24 mouse cellular contexts compared by ENCODE assay signal in the genomic region with DNA sequence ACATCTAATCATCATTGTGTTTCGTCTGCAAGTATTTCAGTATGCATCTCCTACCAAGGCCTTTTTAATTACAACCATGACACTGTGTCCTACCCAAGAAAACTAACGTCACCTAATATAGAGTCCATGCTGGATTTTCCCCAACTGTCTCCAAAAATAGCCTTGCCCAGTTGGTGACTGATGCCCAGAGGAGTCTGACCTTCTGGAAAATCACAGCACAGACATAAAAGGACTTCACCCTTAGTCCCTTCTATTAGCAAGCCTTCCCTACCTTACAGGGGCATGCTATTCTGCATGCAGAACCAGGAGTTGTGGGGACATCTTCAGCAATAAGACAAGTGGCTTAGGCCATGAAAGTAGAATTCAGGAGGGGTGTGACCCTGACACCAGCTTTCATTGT. TPM values are rescaled to one million over a fixed set of nuclear protein-coding genes. Genes with fewer than 3 reads are reported as not detected.
A peak's percentile ranks its signal among the peaks of the same experiment; 100 is the strongest.
DNase-seq lines count a peak whose midpoint lies in the region; TF ChIP-seq lines count a peak whose summit lies in the region.
"Had no signal": no experiment of that assay in that cellular context is flagged by ENCODE, and none has a peak within 500 bp of the region (broad histone marks: within the 10 kb centered on the region; RNA-seq: fewer than 3 reads in every experiment).

No protein-coding gene starts in this region.

- DNase-seq in adrenal gland, postnatal 36 days, result peak; percentile 33 to 46
- DNase-seq in adrenal gland, postnatal 10 days, result no peak
- DNase-seq in gastrocnemius, adult 2 months, result peak; percentile 44
- DNase-seq in gastrocnemius, postnatal 10 days, result no peak
- DNase-seq in heart, adult 8-10 months (ENCODE audit: low spot score), result peak; percentile 63
- DNase-seq in heart, embryonic 10.5 days (ENCODE audit: low spot score), result no peak
- peak; percentile 27 for DNase-seq in heart, postnatal 4 days
- DNase-seq in ovary, adult 18-20 months (ENCODE audit: low spot score), result no peak
- DNase-seq: cerebellum, adult 11-12 months; cerebellum, postnatal 36 days; kidney, adult 18-20 months; kidney, postnatal 25 days; liver; lung, adult 2 months; lung, postnatal 10 days had no signal

- no peak overlapping the region for H3K4me3 ChIP-seq in gastrocnemius, adult 2 months
- no peak overlapping the region for H3K4me3 ChIP-seq in heart, embryonic 10.5 days
- H3K4me3 ChIP-seq: embryonic facial prominence, embryonic 13.5 days; forebrain, embryonic 10.5 days; forebrain, embryonic 15.5 days; hindbrain, embryonic 10.5 days; kidney, embryonic 15.5 days; midbrain, embryonic 13.5 days; neural tube, embryonic 13.5 days had no signal

- H3K9me3 ChIP-seq in heart, embryonic 10.5 days, result no peaks in the 10 kb centered on the region
- H3K9me3 ChIP-seq: embryonic facial prominence, embryonic 13.5 days; forebrain, embryonic 10.5 days; forebrain, embryonic 15.5 days; hindbrain, embryonic 10.5 days; kidney, embryonic 15.5 days; midbrain, embryonic 13.5 days; neural tube, embryonic 13.5 days had no signal

- H3K4me1 ChIP-seq in heart, embryonic 10.5 days, result peaks cover 3% of the 10 kb centered on the region; the same call in 1 of the 2 replicates
- H3K4me1 ChIP-seq: embryonic facial prominence, embryonic 13.5 days; forebrain, embryonic 10.5 days; forebrain, embryonic 15.5 days; hindbrain, embryonic 10.5 days; kidney, embryonic 15.5 days; midbrain, embryonic 13.5 days had no signal

- no peaks in the 10 kb centered on the region for H3K36me3 ChIP-seq in heart, embryonic 10.5 days
- H3K36me3 ChIP-seq: embryonic facial prominence, embryonic 13.5 days; forebrain, embryonic 10.5 days; forebrain, embryonic 15.5 days; hindbrain, embryonic 10.5 days; kidney, embryonic 15.5 days; midbrain, embryonic 13.5 days; neural tube, embryonic 13.5 days had no signal

- WGBS in heart, embryonic 10.5 days, result 69% methylated on average over 2 of the region's 2 CpGs

- no peaks in the 10 kb centered on the region for H3K27me3 ChIP-seq in heart, embryonic 10.5 days (ENCODE audit: insufficient read depth, poor library complexity, severe bottlenecking)
- H3K27me3 ChIP-seq: embryonic facial prominence, embryonic 13.5 days; forebrain, embryonic 15.5 days; kidney, embryonic 15.5 days; midbrain, embryonic 13.5 days; neural tube, embryonic 13.5 days had no signal

- peak overlapping the region; percentile 79 for H3K27ac ChIP-seq in gastrocnemius, adult 2 months
- H3K27ac ChIP-seq in heart, embryonic 10.5 days, result no peak overlapping the region
- H3K27ac ChIP-seq: embryonic facial prominence, embryonic 13.5 days; forebrain, embryonic 10.5 days; forebrain, embryonic 15.5 days; hindbrain, embryonic 10.5 days; kidney, embryonic 15.5 days; liver, embryonic 14.5 days; macrophage; midbrain, embryonic 13.5 days; neural tube, embryonic 13.5 days had no signal

- intact Hi-C loops in gastrocnemius, adult 2 months (cut with DNase I), result no loop called here

- TF ChIP-seq CTCF in gastrocnemius, adult 2 months (IDR thresholded peaks at IDR 0.05), result no peak

RNA-seq across cellular contexts. Expression of a gene that starts 40.3 kb away (rescaled TPM):
- total RNA-seq in adrenal gland, postnatal 36 days (2021), result 10 to 100 TPM; 20.5 to 26.4 TPM
- 10 to 100 TPM; 22.0 to 22.9 TPM for total RNA-seq in adrenal gland, postnatal 10 days (2021)
- total RNA-seq in gastrocnemius, adult 2 months (2021), result 1 to 10 TPM; 6.2 to 6.5 TPM
- total RNA-seq in gastrocnemius, postnatal 10 days (2021), result 10 to 100 TPM in 1 of 2 experiments, 1 to 10 TPM in 1; 8.8 to 17.6 TPM
- 1 to 10 TPM; 8.0 to 9.7 (median 9.2) TPM for total RNA-seq in heart, adult 8-10 months (2022)
- 14.6 and 15.7 TPM in 2 replicates for polyA plus RNA-seq in heart, embryonic 10.5 days (2016; fragmentation: Nextera tagmentation; extraction: Ambion mirVana)
- 10 to 100 TPM; 19.5 to 20.3 TPM for total RNA-seq in heart, postnatal 4 days (2021)

Comparison
In these comparisons a context has a peak if more than half of its experiments do, and no peak if none do; other contexts are left out.
1. DNase-seq: peak in adrenal gland, postnatal 36 days (2 of 2), gastrocnemius, adult 2 months (single experiment), heart, adult 8-10 months (single experiment) and heart, postnatal 4 days (single experiment); none in adrenal gland, postnatal 10 days (single experiment), gastrocnemius, postnatal 10 days (single experiment), heart, embryonic 10.5 days (single experiment) and ovary, adult 18-20 months (single experiment).